Mouse (Mus musculus) embryonic stem cell, embryonic (primary cell): Measurements from ENCODE around the gene Ccdc73.

ENCODE experiments used
- CTCF ChIA-PET, 4 experiments: fragments of 300-600 bp in 2 of 4; fragments of 350-600 bp in 2 of 4; sonication (Branson Sonifier 250); formaldehyde crosslinking; loops; one replicate each; lab custom pipeline; 2022; ENCODE audit warnings: inconsistent platforms in 2 of 4; lab: Charles Lee
- POLR2A ChIA-PET, 4 experiments: fragments of 300-600 bp in 2 of 4; fragments of 350-600 bp in 2 of 4; sonication (Branson Sonifier 250); formaldehyde crosslinking; loops; one replicate each; lab custom pipeline; 2022; ENCODE audit warnings: antibody characterized with exemption in 4 of 4, inconsistent platforms in 1 of 4; lab: Charles Lee

Gene Ccdc73

GRCm38 (mm10) chr2:104867282-104867855 lies at the start of gene Ccdc73:
Gene Ccdc73, plus strand, starts transcription at chr2:104867805.
- ChIA-PET POLR2A (interaction anchor here in 3 of 4 experiments (0.6 to 3.3 kb wide), 22 partner anchors 8 to 277 kb away, joined by 3 to 23 read pairs (median 5); partner anchors contain the start of genes Prrg4 (in 2 of the 3) and Cstf3 (in 1 of the 3)), CTCF (interaction anchor here in 2 of 4 experiments (0.8 to 1.8 kb wide), 2 partner anchors 18 to 21 kb away, joined by 3 to 7 read pairs; partner anchors contain the start of gene Prrg4 (in 1 of the 2))

- POLR2A ChIA-PET = interaction anchor here in 2 of 4 experiments (0.9 to 4.7 kb wide), 10 partner anchors 8 to 49 kb away, joined by 3 to 17 read pairs (median 5); partner anchors contain the start of genes Ccdc73 (in 2 of the 2) and Prrg4 (in 2 of the 2)
These were observed 48.8 kb upstream of the Ccdc73 start for GRCm38 (mm10) chr2:104818763-104819162.

DNA sequence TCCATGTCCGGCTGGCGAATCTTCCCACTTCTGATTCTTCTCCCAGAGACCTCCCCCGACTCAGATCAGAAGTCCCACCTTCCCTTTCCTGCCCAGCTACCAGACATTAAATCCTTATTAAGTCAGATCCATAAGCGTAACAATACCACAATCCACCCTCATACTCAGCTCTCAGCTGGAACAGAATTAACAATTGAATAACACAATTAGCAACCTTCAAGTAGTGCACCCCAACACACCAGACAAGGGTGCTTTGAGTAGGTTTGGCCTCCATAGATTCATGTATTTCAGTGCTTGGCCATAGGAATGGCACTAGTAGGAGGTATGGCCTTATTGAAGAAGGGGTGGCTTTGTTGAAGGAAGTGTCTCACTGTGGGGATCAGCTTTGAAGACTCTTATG lies 41.4 kb upstream of the Ccdc73 start:
- ChIA-PET CTCF (interaction anchor here in 1 of 4 experiments (0.7 kb wide), 1 partner anchor 141 kb away, joined by 4 read pairs; no protein-coding TSS in a partner anchor), POLR2A (interaction anchor here in 3 of 4 experiments (0.6 to 2.8 kb wide), 15 partner anchors 8 to 47 kb away, joined by 3 to 17 read pairs (median 4); partner anchors contain the start of gene Prrg4 (in 1 of the 3))

More at GRCm38 (mm10) chr2:104818763-104819162, 48.8 kb upstream of the Ccdc73 start:
- CTCF ChIA-PET = interaction anchor here in 1 of 4 experiments (1.3 kb wide), 1 partner anchor 29 kb away, joined by 3 read pairs; no protein-coding TSS in a partner anchor

- ChIA-PET CTCF (interaction anchor here in 2 of 4 experiments (1.2 kb wide), 2 partner anchors 8 to 15 kb away, joined by 3 to 4 read pairs; no protein-coding TSS in a partner anchor), POLR2A (interaction anchor here in 2 of 4 experiments (0.5 to 2.8 kb wide), 7 partner anchors 10 to 89 kb away, joined by 3 to 9 read pairs (median 3); partner anchors contain the start of genes Depdc7 (in 1 of the 2) and Prrg4 (in 1 of the 2))
These were observed 35.1 kb upstream of the Ccdc73 start for GRCm38 (mm10) chr2:104832486-104832885.

- ChIA-PET CTCF (interaction anchor here (0.7 to 1.5 kb wide), 10 partner anchors 8 to 155 kb away, joined by 3 to 12 read pairs (median 4); partner anchors contain the start of gene Prrg4 (in 1 of the 4)), POLR2A (interaction anchor here (0.6 to 2.6 kb wide), 13 partner anchors 8 to 39 kb away, joined by 3 to 16 read pairs (median 4); partner anchors contain the start of gene Prrg4 (in 3 of the 4))
These were observed 26.6 kb upstream of the Ccdc73 start for GRCm38 (mm10) chr2:104840974-104841373.

DNA sequence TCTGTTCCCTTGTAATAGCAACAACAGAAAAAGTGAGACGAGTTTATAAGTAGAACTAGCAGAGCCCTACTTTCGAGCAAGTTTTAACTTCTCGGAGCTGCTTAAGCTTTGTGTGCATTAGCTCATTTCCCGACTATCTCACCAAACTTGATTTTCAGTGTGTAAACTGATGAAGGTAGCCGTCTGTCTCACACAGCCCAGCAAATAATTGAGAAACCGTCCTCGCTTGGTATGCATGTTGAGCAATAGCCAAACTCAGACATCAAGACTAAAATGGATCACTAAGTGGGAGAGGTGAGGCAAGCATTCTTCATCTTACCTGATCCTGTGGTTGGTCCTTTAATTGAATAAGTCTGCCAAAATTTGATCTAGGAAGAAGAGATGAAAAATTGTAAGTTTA lies 25.9 kb upstream of the Ccdc73 start:
- POLR2A ChIA-PET = interaction anchor here in 2 of 4 experiments (0.7 to 2.6 kb wide), 7 partner anchors 8 to 139 kb away, joined by 3 to 16 read pairs (median 4); partner anchors contain the start of gene Prrg4 (in 1 of the 2)
- CTCF ChIA-PET = interaction anchor here in 3 of 4 experiments (1.2 to 1.5 kb wide), 3 partner anchors 11 to 46 kb away, joined by 3 to 7 read pairs (median 6); no protein-coding TSS in a partner anchor

GRCm38 (mm10) chr2:104842559-104842958 lies 25.0 kb upstream of the Ccdc73 start:
- ChIA-PET POLR2A (interaction anchor here (0.6 to 1.7 kb wide), 6 partner anchors 10 to 128 kb away, joined by 3 to 6 read pairs (median 4); partner anchors contain the start of gene Qser1 (in 1 of the 4)), CTCF (interaction anchor here in 1 of 4 experiments (0.5 to 1.4 kb wide), 2 partner anchors 46 to 1853 kb away, joined by 4 to 7 read pairs; no protein-coding TSS in a partner anchor)

DNA sequence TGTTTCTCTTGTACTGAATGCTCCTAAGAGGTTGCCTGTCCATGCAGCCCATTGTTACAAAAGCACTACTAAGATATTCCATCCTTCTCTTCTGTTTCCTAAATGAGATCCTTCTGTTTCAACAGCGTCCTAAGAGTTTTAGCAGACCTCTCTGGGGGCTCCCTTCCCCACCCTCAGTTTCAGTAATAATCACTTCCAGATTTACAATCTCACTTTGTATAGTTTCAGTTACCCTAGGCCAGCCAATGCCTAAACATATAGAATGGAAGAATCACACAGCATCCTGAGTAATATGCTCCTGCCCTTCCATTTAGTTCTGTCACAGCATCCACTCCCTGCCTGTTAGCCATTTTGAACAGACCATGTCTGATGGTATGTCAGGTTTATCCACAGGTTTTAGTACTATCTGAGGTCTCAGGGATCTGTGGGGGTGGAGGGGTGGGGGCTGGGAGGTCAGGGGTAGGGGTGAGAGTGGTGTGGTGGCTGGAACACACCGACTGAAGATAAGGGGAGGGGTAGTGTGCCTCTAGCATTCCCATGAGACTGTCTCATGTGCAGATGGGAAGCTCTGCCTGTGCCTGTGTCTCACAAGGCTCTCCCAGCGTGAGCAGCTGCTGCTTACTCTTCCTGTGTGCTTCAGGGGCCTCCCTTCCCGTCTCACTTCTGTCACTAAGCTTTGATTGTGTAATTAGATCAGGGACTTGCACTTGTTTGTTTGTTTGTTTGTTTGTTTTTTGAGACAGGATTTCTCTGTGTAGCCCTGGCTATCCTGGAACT lies 20.8 kb upstream of the Ccdc73 start:
- ChIA-PET POLR2A (interaction anchor here in 3 of 4 experiments (0.7 to 3.0 kb wide), 8 partner anchors 9 to 215 kb away, joined by 3 to 12 read pairs (median 4); partner anchors contain the start of gene Ccdc73 (in 1 of the 3)), CTCF (interaction anchor here (0.6 to 1.2 kb wide), 10 partner anchors 11 to 190 kb away, joined by 3 to 7 read pairs (median 3); no protein-coding TSS in a partner anchor)

GRCm38 (mm10) chr2:104847645-104848044 lies 20.0 kb upstream of the Ccdc73 start:
- CTCF ChIA-PET = interaction anchor here (0.6 to 1.2 kb wide), 13 partner anchors 9 to 191 kb away, joined by 3 to 7 read pairs (median 3); no protein-coding TSS in a partner anchor
- POLR2A ChIA-PET = interaction anchor here in 3 of 4 experiments (0.7 to 3.0 kb wide), 11 partner anchors 8 to 1054 kb away, joined by 3 to 11 read pairs (median 3); partner anchors contain the start of gene Ccdc73 (in 1 of the 3)

GRCm38 (mm10) chr2:104848235-104849161 lies 19.1 kb upstream of the Ccdc73 start:
- POLR2A ChIA-PET = interaction anchor here in 3 of 4 experiments (0.6 to 3.0 kb wide), 26 partner anchors 7 to 1055 kb away, joined by 3 to 18 read pairs (median 4); partner anchors contain the start of genes Ccdc73 (in 1 of the 3), Cstf3 (in 1 of the 3), Depdc7 (in 1 of the 3) and Qser1 (in 1 of the 3)
- CTCF ChIA-PET = interaction anchor here in 3 of 4 experiments (0.5 to 1.7 kb wide), 8 partner anchors 8 to 868 kb away, joined by 3 to 12 read pairs (median 4); no protein-coding TSS in a partner anchor

DNA sequence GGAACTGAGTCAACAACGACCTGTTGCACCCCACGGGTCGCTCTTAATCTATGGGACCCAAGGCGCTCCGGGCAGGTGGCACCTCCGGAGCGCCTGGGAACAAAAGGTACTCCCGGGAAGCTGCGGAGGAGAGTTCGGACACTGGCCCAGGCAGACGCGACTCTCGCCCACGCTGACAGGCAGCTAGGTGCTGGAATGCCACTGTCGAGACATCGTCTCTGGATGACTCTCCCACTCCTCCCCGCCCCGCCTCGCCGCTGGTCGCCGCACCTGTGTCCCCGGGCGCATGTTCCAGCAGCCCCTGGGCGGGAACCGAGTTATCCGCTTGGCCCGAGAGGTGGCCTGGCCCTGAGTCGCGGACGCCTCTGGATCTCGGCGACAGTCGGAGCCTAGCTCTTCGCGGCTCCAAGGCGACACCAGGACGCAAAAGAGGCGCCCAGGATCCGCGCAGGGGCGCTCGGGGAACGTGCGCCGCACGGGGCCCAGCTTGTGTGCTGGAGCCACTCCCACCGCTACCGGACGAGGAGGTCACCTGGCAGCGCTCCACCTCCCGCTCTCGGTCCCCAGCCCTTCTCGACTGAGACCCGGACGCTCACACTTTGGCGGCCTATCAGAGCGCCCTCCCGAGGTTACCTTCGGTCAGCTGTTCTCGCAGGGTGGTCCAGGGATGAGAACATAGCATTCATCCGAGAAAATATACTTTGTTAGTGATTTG lies 18.2 kb upstream of the Ccdc73 start, which contains the start of gene Prrg4:
Gene Prrg4, minus strand, starts transcription at position 601 of the 715 bp plus-strand sequence.
- ChIA-PET CTCF (interaction anchor here in 3 of 4 experiments (0.5 to 1.7 kb wide), 9 partner anchors 9 to 869 kb away, joined by 3 to 12 read pairs (median 3); partner anchors contain the start of gene Ccdc73 (in 1 of the 3)), POLR2A (interaction anchor here (0.5 to 3.1 kb wide), 36 partner anchors 8 to 707 kb away, joined by 3 to 18 read pairs (median 4); partner anchors contain the start of genes Ccdc73 (in 2 of the 4), Cstf3 (in 2 of the 4), Depdc7 (in 1 of the 4) and Qser1 (in 1 of the 4))

DNA sequence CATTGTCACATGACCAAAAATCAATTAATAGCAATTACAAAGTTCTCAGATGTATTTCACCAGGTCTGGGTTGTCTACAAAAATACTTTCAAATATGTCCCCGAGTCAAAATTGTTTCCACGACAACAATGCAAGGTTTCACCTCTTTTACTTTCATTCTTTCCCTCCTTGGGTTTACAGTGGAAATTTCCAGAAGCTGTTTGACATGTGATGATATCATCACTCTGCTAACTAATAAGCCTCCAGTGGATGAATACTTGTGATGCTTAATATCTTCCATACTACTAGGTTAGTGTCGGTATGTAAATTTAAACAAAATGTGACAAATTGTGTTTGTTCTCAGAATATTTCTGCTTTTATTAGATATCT lies 17.6 kb upstream of the Ccdc73 start:
- CTCF ChIA-PET = interaction anchor here in 3 of 4 experiments (0.6 to 1.7 kb wide), 6 partner anchors 8 to 270 kb away, joined by 3 to 11 read pairs (median 3); partner anchors contain the start of gene Ccdc73 (in 1 of the 3)
- POLR2A ChIA-PET = interaction anchor here (0.9 to 3.1 kb wide), 21 partner anchors 8 to 260 kb away, joined by 3 to 18 read pairs (median 6); partner anchors contain the start of genes Ccdc73 (in 2 of the 4), Cstf3 (in 1 of the 4), Depdc7 (in 1 of the 4) and Qser1 (in 1 of the 4)

DNA sequence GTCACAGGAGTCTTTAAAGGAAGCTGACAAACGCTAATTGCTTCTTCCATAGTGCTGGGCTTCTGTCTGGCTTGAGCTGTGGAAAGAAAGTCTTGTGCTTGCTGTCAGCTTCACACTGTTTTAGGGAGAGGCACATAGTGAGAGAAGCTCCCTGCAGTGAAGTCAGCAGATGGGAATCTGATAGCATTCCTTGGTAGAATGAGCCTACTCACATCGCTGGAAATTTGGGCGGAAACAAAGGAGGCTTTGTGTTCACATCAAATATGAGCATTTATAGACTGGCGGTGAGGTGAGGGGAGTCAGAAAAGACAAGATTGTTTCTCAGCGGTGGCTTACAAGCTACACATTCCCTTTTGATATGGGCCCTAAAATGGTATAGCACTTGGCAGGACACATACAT lies 15.9 kb upstream of the Ccdc73 start:
- ChIA-PET CTCF (interaction anchor here in 1 of 4 experiments (0.9 kb wide), 1 partner anchor 11 kb away, joined by 3 read pairs; no protein-coding TSS in a partner anchor), POLR2A (interaction anchor here in 3 of 4 experiments (0.5 to 3.1 kb wide), 10 partner anchors 10 to 167 kb away, joined by 3 to 16 read pairs (median 4); partner anchors contain the start of gene Ccdc73 (in 1 of the 3))

DNA sequence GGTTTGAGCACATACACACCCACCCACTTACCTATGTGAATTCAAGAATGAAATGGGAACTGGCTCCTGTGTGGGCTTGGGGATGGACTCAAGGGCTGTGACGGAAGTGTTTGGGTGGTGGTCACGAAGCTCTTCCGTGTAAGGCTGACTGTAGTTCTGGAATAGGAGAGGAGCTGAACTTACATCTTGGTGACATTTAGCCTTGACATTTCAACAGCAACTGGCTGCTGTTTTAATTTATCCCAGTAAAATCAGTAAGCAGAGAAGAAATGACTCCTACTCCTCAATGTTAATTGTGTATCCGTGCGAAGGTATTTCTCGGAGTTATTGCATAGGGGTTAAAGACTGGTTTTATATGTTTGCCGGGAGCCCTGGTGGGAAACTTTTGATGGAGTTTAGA lies 15.1 kb upstream of the Ccdc73 start:
- POLR2A ChIA-PET = interaction anchor here in 3 of 4 experiments (0.6 to 2.8 kb wide), 8 partner anchors 12 to 546 kb away, joined by 3 to 8 read pairs (median 4); partner anchors contain the start of gene Ccdc73 (in 1 of the 3)
- CTCF ChIA-PET = interaction anchor here in 2 of 4 experiments (0.8 to 0.9 kb wide), 2 partner anchors 11 to 372 kb away, joined by 3 read pairs; no protein-coding TSS in a partner anchor
